Mouse (Mus musculus) inflammation-experienced regulatory T-cells, adult 6 months (primary cell): ENCODE results near the gene Prex1. TPM values are rescaled to one million over a fixed set of nuclear protein-coding genes. Genes with fewer than 3 reads are reported as not detected.

Experiments used
- ATAC-seq: one replicate; pipeline ENCODE4 v1.8.0; 2017
- polyA plus RNA-seq, 3 experiments: library from polyadenylated mRNA; unstranded; fragments of 100-300 nt; shearing (Covaris generic); gene quantifications; one replicate each; pipeline ENCODE4 v1.2.1; 2017

The Prex1 gene
- polyA plus RNA-seq, 3 experiments from 2014 or later: 31.3 to 54.8 (median 31.8) TPM

DNA sequence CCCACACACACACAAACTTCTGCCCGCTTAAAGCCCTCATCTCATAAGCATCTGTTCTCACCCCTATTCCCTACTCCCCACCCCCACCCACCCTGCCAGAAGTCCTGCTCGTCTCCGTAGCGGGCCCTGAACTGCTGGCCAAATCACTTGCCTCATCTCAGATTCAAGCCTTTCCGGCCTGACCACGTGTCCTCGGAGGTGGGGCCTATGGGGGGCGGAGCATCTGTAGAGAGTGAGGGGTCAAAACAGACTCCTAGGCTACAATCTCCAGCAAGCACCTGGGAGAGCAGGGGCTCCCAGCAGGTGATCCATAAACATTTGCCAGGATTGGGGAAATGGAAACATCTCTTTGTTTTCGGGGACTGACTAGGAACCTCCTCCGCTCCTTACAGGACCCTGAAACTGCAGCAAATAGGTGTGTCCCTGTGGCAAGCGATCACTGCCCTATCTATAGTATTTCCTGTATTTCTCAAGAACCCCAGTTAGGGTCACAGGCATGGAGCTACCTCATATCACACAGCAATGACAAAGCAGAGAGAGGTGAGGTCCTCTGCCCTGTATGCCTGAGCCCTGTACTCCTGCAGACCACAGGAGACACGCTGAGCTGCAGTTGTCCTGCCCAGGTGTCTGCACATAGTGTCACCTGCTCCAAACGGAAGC, 29.6 kb downstream of the Prex1 start:
- no peak for ATAC-seq

DNA sequence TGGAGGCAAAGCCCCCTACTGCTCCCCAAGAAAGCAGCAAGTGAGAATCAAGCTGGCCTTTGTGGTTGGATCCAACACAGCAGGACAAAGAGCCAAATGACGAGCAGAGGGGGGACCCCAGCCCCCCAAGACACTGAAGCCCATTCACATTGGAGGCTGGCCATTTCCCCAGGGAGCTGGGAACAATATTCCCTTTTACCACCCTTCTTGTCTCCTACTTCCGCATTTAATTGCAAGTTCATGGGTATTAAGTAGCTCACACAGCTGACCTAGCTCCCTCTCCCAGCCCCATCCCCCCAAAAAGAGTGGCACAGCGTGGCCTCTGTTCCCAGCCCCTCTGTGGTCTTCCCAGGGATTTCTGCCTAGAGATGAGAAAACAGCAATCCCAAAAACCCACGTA, 30.8 kb downstream of the Prex1 start:
- no peak for ATAC-seq

DNA sequence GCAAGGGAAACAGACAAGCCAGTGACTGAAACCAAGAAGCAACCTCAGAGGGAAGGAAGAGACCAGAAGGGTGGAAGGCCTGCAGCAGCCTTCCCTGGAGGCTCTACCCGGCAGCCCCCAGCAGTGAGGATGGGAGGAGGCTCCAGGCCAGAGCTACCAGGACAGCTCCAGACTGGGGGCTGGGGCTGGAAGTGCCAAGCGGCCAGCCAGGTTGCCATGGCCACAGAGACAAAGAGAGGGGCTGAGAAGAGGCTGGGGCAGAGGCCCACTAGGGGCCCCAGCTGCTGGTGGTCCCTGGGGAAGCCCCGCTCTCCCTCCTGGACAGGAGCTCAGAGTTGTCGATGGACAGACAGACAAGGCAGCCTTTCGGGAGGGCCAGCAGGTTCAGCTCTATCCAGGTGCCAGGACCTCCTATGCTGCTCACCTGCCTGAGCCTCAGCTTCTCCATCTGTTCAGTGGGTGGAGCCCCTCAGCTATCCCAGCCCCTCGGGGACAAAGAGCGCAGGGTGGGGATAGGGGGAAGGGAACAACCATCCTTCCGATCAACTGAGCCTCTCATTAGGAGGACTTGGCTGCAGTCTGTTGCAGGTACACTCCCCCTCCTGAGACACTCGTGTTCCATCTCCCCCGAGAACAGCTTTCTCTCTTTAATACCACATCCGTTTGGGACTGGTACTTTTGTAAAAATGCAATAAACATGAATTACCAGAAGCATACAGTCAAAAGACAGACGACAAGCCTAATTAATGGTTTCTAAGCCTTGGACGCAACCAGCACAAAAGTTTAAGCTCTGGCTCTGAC, 34.5 kb downstream of the Prex1 start:
- peak; percentile 72 for ATAC-seq

DNA sequence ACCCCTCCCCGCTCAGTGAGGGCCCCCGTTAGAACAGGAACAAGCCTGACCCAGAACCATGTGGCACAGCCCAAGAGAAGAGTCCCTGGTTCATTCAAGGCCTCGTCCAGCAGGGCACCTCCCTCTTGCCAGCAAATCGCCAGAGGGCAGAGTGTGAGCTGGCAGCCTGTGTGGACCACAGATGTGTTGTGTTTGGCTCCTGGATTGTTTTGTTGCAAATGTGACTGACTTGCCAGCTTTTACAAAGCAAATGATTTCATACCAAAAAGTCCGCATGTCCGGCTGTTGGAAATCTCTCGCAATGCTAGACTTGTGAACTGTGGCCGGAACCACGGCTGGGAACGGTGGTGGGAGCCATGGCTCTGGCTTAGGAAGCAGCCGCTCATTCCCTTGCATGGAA, 36.7 kb downstream of the Prex1 start:
- ATAC-seq: no peak

DNA sequence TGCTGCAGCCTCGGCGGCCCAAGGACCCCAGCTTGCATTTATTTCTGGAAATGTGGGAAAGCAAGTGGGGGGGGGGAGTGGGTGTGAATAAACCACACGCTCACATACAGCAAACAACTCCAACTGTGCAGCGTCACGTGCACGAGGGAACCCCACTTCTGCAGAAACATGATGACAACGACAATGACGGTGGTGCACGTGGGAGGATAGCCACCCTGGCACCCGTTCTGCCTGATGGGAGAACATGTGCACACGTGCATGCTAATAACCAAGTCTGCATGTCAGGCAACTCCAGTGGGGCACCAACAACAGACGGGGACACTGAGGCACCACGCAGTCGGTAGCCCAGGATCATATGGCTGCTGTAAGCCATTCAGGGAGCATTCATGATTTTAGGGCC, 37.1 kb downstream of the Prex1 start:
- ATAC-seq: no peak

DNA sequence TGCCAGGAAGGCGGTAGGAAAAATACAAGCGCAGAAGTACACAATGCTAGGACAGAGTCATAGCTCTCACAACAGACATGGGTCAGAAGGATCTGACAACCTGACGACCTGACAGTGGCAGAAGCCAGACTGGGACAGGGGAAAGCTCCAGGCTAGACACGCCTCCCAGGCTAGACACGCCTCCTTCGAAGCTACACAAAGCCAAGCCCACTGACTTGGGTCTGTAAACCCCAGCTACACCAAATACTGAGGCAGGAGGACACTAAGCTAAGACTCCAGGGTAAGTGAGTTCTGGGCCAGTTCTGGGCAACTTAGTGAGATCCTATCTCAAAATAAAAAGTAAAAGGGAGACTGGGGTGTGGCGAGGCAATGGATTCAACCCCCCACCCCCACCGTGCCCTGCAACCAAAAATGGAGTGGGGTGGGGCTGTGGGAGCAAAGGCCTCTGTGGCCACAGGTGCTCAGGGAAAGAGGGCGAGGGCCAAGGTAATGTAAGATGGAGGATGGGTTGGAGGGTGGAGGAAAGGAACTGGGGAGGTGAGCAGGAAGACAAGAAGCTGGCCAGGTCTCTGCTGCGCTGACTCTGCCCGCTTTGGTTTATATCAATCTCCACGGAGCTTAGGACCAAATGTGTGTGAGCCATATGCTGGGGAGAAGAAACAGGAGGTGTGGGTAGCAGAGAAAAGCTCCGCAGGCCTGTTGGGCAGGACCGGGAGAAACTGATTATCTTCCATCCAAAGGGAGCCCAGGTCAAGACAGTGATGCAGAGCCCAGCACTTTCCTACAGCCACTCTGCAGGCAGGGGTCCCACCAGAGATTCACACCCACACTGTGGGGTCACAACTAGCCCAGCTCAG, 37.8 kb downstream of the Prex1 start:
- ATAC-seq: no peak

DNA sequence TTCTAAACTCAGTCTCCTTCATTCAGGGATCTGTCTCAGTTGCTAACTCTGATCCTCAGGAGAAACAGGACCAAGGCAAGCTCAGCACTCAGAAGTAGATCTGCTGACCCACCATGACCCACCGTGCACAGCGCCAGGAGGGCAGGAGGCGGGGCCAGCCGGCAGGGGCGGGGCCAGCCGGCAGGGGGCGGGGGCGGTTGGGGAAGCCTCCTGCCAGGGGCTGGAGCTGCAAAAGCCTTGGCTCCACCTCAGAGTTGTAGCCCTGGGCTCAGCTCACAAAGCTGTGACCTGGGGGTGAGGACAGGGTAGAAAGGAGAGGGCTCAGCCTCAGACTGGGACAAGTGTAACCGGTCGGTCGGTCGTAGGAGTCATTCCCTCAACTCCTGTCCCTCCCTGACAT, 38.9 kb downstream of the Prex1 start:
- ATAC-seq: no peak

DNA sequence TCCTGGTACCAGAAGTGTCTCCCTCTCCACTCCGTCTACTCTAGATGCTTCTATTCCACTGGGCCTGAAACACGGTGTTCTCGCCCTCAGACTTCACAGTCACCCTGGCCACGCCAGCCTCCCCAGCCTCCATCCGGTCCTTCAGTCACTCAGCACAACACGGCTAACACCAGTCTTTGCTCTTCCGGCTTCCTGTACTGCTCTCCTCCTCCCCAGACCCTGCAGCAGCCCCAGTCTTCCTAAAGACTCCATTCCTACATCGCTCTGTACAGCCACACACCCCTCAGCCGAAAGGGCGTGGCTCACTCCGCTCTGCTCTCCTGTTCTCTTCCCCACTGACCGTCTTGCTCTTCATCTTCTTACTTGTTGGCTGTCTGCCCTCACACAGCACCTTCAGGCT, 39.7 kb downstream of the Prex1 start:
- peak; percentile 70 for ATAC-seq

DNA sequence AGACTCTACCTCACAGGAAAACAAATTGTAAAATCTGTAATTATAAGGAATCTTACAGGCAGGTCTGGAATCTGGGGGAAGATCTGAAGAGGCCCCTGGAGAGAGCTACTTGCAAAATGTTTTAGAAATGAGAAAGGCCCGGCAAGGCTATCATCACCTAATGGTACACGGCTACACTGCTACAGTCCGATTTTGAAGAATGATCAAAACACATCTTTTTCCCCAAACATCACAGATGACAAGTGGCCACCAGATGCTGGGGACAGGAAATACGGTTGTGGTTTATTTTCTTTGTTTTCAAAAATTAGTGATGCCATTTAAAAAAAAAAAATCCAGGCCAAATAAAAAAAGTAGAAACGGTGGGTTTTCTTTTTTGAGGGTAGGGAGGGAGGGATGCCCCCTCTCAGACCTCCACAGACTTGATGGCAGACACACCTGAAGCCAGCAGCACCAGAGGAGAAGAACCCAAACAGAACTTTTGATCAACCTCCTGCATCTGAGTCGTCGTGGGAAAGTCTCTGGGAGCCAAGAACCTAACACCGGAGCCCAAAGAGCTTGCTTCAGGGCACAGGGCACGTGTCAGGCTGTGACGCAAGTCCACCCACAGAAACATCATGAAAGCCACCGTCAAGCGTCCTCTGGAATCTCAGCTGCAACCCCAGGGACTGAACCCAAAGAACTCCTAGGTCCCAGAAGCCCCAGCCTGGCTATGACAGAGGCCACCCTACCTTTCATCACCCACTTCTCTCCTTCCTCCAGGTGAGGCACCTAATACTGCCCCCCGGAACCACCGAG, 41.3 kb downstream of the Prex1 start:
- peak; percentile 33 for ATAC-seq

DNA sequence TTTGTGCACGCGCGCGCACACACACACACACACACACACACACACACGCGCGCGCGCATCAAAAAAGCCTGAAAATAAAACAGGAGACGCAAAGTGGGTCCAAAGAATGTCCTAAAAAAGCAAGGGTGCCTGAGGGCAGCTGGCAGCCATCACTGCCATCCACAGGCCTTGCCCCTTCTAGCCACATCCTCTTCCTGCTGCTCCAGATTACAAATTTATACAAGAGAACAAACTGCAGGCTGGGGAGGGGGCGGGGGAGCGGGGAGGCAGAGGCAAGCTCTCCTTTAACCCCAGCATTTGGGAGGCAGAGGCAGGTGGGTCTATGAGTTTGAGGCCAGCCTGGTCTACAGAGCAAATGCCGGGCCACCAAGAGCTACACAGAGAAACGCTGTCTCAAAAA, 42.0 kb downstream of the Prex1 start:
- ATAC-seq: peak; percentile 70

DNA sequence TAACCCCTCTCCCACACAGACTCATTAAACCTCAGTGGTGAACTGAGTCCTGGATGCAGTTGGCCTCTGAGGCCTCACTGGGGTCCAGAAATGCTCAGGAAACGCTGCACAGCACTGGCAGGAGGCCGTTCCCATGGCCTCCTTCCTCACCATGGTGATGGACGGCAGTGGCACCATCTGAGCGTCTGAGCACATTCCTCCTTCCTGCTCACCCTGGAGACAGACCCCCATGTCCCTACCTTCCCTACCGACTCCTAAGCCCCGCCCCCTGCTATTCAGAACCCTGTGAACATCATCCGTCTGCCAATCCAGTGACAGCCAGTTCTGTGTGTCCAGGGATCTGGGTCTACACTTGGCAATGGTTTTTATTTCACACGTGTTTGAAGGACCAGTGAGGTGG, 42.6 kb downstream of the Prex1 start:
- no peak for ATAC-seq

DNA sequence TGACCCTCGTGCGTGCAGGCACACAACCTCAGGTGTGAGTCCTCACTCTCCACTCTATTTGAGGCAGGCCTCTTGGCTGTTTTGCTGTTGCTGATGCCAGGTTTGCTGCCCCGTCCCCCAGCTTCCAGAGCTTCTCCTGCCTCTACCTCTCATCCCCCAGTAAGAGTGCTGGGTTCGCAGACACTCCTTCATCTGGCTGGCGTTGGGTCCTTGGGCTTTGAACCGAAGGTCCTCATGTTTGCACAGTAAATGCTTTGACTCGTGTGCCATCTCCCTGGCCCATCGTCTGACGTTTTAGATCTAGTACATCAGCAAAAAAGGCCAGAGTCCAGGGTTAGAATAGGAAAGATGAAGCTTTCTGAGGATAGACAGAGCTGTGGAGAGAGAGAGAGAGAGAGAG, 43.7 kb downstream of the Prex1 start:
- ATAC-seq: no peak

DNA sequence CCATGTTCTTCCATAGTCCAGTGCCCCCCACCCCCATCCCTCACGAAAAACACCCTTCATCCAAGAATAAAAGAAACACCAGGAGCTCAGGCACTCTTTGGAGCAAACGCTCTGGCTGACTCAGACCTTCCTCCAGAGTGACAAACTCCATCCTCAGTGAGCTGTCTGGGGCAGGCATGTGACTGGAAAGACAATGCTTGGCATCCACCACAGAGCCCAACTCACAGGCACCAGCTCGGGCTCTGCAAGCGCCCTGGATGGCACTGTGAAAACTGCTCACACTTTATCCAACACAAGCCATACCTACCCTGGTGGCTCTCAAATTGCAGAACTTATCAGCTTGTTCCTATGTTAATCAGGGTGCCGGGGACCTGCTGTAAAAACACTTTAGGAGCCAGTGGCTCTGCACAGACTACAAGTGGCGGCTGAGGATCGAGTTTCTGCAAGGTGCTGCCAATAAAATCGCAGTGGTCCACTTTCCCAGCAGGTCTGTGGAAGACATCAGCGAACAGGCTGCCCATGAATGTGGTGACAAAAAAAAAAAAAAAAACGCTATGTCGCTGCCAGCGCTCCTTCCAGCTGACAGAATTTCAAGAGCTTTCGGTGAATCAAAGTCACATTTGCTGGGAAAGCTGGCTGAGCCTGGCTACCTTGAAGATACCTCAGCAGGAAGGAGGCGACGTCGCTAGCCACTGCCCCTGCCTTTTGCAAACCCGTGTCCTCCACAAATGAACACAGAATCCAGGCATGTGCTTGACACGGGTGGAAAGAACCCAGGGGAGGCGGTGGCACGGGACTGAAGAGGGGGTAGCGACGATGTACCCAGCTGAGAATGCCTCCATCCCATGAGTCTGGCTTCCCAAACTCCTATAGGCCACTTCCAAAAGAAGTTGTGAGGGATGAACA, 45.6 kb downstream of the Prex1 start:
- no peak for ATAC-seq

DNA sequence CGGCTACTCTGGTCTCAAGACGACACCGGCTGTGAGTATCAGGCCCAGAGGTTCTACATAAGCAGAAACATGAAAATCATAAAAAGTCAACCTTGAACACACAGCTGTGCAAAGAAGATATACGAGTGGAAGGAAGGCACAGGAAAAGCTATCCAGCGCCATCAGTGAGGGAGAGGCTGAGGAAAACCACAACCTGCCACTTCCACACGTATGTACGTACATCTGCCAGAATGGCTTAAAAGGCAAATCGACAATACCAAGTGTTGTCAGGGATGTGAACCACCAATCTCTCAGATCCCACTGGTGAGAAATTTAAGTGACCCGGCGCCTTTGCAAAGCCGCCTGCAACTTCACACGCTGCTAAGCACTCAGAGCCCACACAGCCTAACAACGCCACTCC, 47.5 kb downstream of the Prex1 start:
- no peak for ATAC-seq

DNA sequence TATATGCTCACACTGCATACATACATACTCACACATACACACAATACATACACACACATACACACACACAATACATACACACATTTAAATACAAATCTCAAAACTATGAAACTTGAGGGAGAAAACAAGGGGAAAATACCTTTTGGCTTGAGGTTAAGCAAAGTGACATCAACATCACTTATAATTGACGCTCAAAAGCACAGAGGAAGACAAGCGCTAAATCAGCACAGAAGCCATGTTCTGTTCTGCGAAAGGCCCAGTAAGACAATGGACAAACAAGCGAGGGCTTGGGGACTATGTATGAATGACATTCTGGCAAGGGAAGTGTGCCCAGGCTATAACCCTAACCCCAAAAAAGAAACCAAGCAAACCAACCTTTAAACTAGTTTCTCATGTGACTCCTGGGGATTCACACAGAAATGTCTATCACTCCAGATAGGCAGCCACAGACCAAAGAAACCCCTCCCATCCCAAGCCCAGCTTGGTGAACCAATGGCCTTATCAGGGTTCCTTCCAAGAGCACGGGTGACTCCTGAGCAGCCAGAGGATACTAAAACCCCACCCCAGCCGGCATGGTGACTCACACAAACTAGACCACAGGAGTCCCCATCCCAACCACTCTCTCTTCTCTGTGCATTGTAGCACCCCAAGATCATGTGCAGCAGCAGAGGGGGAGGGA, 48.2 kb downstream of the Prex1 start:
- ATAC-seq: peak; percentile 61

DNA sequence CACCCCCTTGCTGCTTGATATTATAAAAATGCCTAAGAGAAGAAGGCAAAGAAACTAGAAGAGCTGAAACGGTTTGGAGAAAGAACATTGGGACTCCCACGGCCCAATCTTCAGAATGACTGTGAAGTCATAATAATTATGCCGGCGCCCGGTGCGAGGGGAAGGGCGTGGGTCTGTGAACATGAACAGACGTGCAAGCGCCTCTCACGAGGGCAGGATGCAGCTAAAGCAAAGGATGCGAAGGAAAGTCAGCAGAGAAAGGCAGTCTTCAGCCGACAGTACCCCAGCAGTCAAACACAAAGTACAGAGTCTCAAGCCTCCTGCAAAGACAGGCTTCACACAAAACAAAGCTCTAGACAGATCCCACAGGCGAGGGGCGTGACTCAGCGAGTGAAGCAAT, 49.1 kb downstream of the Prex1 start:
- ATAC-seq: peak; percentile 65

DNA sequence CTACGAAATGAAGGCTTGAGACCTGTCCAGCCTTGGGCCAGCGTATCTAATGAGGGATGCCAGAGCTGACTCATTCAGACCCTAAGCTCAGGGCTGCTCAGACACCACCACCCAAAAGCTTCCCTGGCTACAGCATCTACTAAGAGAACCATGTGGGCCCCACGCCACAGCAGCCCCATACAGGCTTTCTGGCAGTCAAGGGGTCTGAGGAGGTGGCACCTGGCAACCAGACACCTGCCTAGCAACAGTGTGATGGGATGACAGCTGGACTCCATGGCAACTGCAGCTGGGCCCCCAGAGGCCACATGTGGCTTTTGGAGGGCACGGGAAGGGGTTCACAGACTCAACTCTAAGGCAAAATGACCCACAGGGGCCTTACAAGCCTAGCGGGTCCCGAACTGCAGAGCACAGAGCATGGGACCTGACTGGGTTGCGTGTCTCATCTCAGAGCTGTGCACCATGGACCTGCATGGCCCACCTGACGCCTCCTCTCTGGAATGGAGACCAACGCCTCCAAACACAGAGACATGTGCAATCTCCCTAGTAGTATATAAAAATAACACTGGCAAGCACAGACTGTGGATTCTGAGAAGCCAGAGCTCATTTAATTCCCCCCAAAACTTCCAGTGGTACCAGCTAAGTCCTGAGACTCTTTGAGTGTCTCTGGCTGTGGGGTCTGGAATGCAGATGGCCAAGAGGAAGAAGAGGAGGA, 50.2 kb downstream of the Prex1 start:
- ATAC-seq: no peak

DNA sequence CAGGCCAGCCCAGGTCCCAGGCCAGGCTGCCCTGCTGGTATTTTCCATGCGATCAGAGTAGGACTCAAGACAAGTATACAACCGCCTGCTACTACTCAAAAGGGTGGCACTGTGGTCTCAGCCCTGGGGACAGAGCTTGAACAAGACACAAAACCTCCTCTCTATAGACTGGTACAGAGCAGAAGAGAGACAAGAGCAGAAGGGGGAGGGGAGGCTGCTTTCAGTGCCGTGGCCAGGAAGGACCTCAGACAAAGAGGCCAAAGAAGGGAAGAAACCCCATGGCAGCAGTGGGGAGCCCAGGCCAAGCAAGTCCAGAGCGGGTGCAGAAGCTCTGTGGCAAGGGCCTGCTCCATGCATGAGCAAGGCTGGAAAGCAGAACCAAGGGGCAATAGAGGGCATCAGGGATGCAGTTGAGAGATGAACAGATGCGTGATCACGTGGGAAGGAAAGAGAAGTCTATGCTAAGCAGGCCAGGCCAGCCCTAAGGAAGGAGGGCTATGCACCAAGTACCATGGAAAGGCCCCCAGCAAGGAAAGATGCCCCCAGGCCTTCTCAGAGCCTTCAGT, 51.0 kb downstream of the Prex1 start:
- ATAC-seq: no peak

DNA sequence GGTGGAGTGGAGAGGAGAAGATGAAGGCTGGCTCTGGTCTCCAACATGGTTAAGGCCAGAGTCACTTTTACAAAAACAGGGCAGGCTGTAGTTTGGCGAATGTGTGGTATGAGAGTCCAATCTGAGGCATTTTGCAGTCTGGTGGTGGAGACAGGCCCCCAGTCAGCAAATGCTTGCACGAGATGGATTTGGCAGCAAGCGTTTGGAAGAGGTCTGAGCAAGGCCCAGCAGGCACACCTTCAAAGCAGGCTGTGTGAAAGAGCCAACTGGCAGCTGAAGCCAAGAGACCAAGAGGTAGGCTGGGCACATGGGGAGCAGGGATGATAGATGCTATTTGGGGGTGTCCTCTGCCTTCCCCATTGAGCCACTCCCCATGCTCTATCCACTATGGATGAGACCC, 51.7 kb downstream of the Prex1 start:
- no peak for ATAC-seq

DNA sequence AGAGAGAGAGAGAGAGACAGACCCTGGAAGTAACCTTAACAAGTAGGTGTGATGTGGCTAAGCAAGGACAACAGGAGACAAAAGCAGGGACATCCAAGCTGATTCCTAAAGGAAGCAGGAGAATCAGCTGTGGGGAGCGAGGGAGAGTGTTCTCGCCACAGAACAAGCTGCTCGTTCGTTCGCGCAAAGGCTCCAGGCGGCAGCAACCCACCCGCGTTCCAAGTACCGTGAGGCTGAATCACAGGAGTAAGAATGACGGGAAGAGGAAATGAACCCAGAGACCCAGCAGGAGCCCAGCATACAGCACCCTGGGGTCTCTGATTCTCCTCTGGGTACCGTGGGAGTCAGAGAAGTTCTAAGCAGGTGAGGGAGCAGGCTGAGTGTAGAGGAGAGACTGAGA, 52.1 kb downstream of the Prex1 start:
- ATAC-seq: no peak
